Mouse (Mus musculus) embryonic fibroblast, embryonic 13.5 days (primary cell): ENCODE measurements around the gene Arl8b. TPM values are rescaled to one million over a fixed set of nuclear protein-coding genes. Genes with fewer than 3 reads are reported as not detected.

ENCODE experiments used
- H3K27ac ChIP-seq: 2 replicates; pipeline ENCODE4 v1.5.1; 2012; ENCODE audit warnings: low read length, control low read depth, inconsistent platforms; ENCODE audit not compliant: insufficient read depth
- H3K4me1 ChIP-seq: 2 replicates; pipeline ENCODE4 v1.6.1; 2011; ENCODE audit warnings: low read length; ENCODE audit not compliant: control insufficient read depth, insufficient read depth
- H3K4me3 ChIP-seq: 2 replicates; pipeline ENCODE4 v1.5.1; 2011; ENCODE audit warnings: mild to moderate bottlenecking, control low read depth, low read length; ENCODE audit not compliant: insufficient read depth
- CTCF ChIP-seq: IDR thresholded peaks from 2 replicates; pipeline ENCODE4 v1.5.1; 2011; ENCODE audit warnings: mild to moderate bottlenecking, control low read depth, low read length, moderate library complexity, borderline replicate concordance; ENCODE audit not compliant: insufficient read depth
- POLR2A ChIP-seq: IDR thresholded peaks from 2 replicates; pipeline ENCODE4 v1.6.1; 2011; ENCODE audit warnings: low read depth, mild to moderate bottlenecking, control low read depth, low read length, moderate library complexity
- polyA plus RNA-seq: library from polyadenylated mRNA; stranded (reverse); fragments of >200 nt; gene quantifications from 2 replicates; pipeline ENCODE4 v1.2.4, GENCODE M21; 2011; ENCODE audit warnings: low read depth; ENCODE audit not compliant: missing spikeins, insufficient read length

The Arl8b gene
- polyA plus RNA-seq, 1 experiment = 164 TPM

DNA sequence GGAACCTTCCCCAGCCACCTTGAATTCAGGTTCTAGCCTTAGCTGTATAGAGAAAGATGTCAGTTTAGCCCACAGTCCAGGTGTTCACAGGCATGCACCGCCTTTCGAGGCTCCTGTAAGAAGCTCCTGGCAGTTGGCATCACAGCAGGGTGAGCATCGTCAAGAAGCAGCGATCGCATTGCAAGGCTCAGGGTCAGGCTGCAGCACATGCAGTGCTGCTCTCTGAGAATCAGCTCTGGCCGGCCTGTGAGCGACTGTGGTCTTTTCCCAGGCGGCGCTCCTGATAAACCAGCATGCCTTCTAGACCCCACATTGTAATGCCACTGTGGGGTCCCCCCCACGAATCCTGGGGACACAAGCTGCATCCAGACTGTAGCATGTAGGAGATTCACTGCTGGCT, 27.3 kb downstream of the Arl8b start:
- Histone ChIP-seq H3K4me1 (no peaks in the 10 kb centered on the region; the same call in 1 of the 2 replicates), H3K27ac (no peak overlapping the region), H3K4me3 (no peak overlapping the region)
- no peak for TF ChIP-seq POLR2A
- TF ChIP-seq CTCF = no peak

- Histone ChIP-seq H3K4me3 (no peak overlapping the region), H3K27ac (no peak overlapping the region), H3K4me1 (no peaks in the 10 kb centered on the region)
- TF ChIP-seq POLR2A = no peak
- TF ChIP-seq CTCF = no peak
These were observed 29.2 kb downstream of the Arl8b start for GRCm38 (mm10) chr6:108812134-108812533.

GRCm38 (mm10) chr6:108817510-108817909, 34.6 kb downstream of the Arl8b start:
- no peak overlapping the region for H3K27ac ChIP-seq
- TF ChIP-seq POLR2A (no peak), CTCF (no peak)
- H3K4me3 ChIP-seq = no peak overlapping the region
- no peaks in the 10 kb centered on the region for H3K4me1 ChIP-seq

- Histone ChIP-seq H3K4me1 (no peaks in the 10 kb centered on the region; the same call in 1 of the 2 replicates), H3K27ac (no peak overlapping the region), H3K4me3 (no peak overlapping the region)
- TF ChIP-seq POLR2A (no peak), CTCF (no peak)
These were observed 42.1 kb downstream of the Arl8b start for GRCm38 (mm10) chr6:108824816-108825545.

GRCm38 (mm10) chr6:108826070-108826469, 43.2 kb downstream of the Arl8b start:
- Histone ChIP-seq H3K27ac (no peak overlapping the region), H3K4me3 (no peak overlapping the region), H3K4me1 (no peaks in the 10 kb centered on the region; the same call in 1 of the 2 replicates)
- TF ChIP-seq CTCF (no peak), POLR2A (no peak)

- no peak for TF ChIP-seq CTCF
- TF ChIP-seq POLR2A = no peak
- Histone ChIP-seq H3K4me1 (peaks cover 3% of the 10 kb centered on the region), H3K27ac (peak overlapping the region; percentile 56; the same call in 1 of the 2 replicates), H3K4me3 (peak overlapping the region; percentile 82)
These were observed 44.5 kb downstream of the Arl8b start for GRCm38 (mm10) chr6:108827336-108827920.

DNA sequence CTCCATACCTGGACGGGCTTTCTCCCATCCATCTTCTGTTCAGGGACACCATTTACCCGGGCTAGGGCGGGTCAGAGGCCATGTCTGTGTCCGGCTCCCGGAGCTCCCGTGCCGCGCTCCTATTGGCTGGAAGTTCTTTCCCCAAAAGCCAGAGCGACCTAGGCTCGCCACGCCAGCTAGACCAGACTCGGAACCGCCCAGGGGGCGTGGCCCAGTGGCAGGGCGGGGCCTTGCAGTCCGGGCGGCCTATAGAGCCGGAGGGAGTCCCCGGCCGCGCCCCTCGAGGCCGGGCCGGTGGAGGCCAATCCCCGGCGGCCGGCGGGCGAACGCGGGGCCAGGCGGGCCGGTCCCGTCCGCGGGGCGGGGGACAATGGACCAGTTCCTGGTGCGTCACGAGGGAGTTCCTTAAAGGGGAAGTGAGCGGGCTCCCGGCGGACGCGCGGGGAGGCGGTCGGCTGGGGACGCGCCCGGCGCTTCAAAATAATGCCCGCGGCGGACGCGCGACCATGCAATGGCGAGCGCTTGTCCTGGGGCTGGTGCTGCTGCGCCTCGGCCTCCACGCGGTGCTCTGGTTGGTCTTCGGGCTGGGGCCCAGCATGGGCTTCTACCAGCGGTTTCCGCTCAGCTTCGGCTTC, 45.5 kb downstream of the Arl8b start, which contains the start of gene Edem1:
Gene Edem1 (plus strand): TSS at position 408 of the 635 bp plus-strand sequence.
- Histone ChIP-seq H3K4me1 (peaks cover 3% of the 10 kb centered on the region), H3K4me3 (peak within 1 kb of the TSS; percentile 96), H3K27ac (peak within 1 kb of the TSS; percentile 56; the same call in 1 of the 2 replicates)
- TF ChIP-seq CTCF (no peak), POLR2A (peak; percentile 69)

DNA sequence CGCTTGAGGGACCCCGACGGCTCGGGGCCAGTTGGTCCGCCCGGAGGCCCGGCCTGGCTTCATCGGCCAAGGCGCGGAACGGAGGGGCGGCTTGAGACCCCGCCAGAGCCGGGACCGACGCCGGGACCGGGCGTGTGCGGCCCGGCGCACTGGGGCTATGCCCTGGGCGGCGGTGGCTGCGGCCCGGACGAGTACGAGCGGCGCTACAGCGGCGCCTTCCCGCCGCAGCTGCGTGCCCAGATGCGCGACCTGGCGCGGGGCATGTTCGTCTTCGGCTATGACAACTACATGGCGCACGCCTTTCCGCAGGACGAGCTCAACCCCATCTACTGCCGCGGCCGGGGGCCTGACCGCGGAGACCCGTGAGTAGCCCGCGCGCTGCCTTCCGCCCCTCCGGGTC, 46.0 kb downstream of the Arl8b start:
- H3K4me1 ChIP-seq = peaks cover 3% of the 10 kb centered on the region
- peak overlapping the region; percentile 96 for H3K4me3 ChIP-seq
- peak overlapping the region; percentile 13; the same call in 1 of the 2 replicates for H3K27ac ChIP-seq
- no peak for TF ChIP-seq CTCF
- no peak for TF ChIP-seq POLR2A

- Histone ChIP-seq H3K4me3 (peak overlapping the region; percentile 96), H3K4me1 (peaks cover 3% of the 10 kb centered on the region), H3K27ac (peak overlapping the region; percentile 13)
- TF ChIP-seq CTCF (no peak), POLR2A (peak; percentile 45; the same call in 1 of the 2 replicates)
These were observed 46.8 kb downstream of the Arl8b start for GRCm38 (mm10) chr6:108829386-108830370.
